Mouse (Mus musculus) stomach, postnatal 0 days (tissue): ENCODE results near the gene Urad.

Experiments used
- CTCF ChIP-seq: IDR thresholded peaks from 2 replicates; pipeline ENCODE4 v1.5.1; 2016; ENCODE audit warnings: antibody characterized with exemption, low read depth, mild to moderate bottlenecking, moderate library complexity
- EP300 ChIP-seq: optimal IDR thresholded peaks from 2 replicates; pipeline ENCODE3; 2016; ENCODE audit warnings: antibody characterized with exemption

GRCm38 (mm10) chr5:147269926-147270672, 52.1 kb downstream of the Urad start, which contains the start of gene Pdx1:
- TF ChIP-seq EP300 (no peak), CTCF (no peak)
